Mouse (Mus musculus) spleen, adult 2 months (tissue): ENCODE measurements around the gene Trnt1.

Source experiments
- CTCF ChIP-seq: fragments of 200-500 bp; IDR thresholded peaks from 2 replicates; pipeline ENCODE4 v1.5.1; 2011; ENCODE audit warnings: mild to moderate bottlenecking, inconsistent platforms; ENCODE audit not compliant: insufficient read depth, insufficient read length, insufficient replicate concordance; ENCODE audit errors: extremely low read depth
- POLR2A ChIP-seq: fragments of 200-500 bp; IDR thresholded peaks from 2 replicates; pipeline ENCODE4 v1.6.1; 2011; ENCODE audit warnings: low read depth, low read length, inconsistent platforms

DNA sequence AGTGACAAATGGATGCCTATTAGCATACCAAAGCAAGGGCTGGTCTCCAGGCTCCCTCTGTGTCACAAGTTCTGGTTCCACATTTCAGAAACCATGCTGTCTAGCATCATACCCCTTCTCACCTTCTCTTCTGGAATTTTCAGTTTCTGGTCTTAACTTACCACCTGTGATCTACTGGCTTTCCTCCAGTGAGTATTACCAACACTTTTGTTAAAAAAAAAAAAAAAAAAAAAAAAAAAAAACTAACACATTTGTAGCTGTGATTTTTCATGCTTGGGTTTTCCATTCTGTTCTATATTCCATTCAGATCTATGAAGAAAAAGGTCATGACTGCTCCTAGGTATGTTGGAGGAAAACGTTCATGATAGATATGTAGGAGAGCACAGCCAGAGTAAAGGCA, 3.0 kb upstream of the Trnt1 start:
- TF ChIP-seq CTCF, result no peak
- no peak for TF ChIP-seq POLR2A
